Mouse (Mus musculus) small intestine, adult 2 months (tissue): ENCODE measurements around the gene Smad9.

ENCODE experiments used
- CTCF ChIP-seq: fragments of 200-500 bp; IDR thresholded peaks from 2 replicates; pipeline ENCODE4 v1.5.1; 2012; ENCODE audit warnings: low read depth, mild to moderate bottlenecking, control low read depth, inconsistent platforms, low read length, moderate library complexity, mixed read lengths; ENCODE audit not compliant: insufficient replicate concordance, insufficient read length; ENCODE audit errors: extremely low read depth
- POLR2A ChIP-seq: fragments of 200-500 bp; IDR thresholded peaks from 2 replicates; pipeline ENCODE4 v1.6.1; 2012; ENCODE audit warnings: low read depth, mild to moderate bottlenecking, control low read depth, inconsistent platforms, low read length, moderate library complexity

DNA sequence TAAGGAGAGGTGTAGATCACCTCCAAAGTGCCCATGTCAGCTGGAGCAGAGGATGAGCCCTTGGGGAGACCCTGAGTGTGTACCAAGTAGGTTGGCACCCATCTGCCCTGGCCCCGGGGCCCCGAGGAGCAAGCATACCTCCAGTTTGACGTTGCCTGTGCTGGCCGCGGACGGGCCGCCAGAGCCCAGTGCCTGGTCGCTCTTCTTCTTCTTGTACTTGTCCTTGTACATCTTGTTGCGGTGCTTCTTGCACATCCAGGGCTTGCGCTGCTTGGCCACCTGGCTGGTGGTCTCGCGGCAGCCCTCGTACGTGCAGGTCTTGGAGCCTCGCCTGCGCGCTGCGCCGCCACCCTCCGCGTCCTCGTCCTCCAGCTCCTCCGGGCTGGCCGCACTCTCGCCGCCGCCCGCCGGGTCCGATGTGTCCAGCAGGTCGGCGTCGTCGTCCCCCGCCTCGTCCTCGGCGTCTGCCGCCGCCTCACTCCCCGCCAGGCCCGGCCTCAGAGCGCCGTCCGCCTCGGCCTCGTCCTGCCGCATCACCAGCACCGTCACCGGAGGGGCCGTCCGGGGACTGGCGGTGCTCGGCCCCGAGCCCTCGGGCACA, 51.8 kb downstream of the Smad9 start:
- TF ChIP-seq POLR2A (no peak), CTCF (no peak)
